Mouse (Mus musculus): ENCODE results near the gene Msi1. TPM values are rescaled to one million over a fixed set of nuclear protein-coding genes. Genes with fewer than 3 reads are reported as not detected.

Msi1 gene
- total and polyA plus RNA-seq, 3 experiments = 3.5 to 5.7 TPM; not detected in 1

- no peaks in the 10 kb centered on the region for H3K27me3 ChIP-seq (ENCODE audit: control insufficient read depth in 1 of 2, insufficient read depth in 2 of 2, low read length in 2 of 2)
- H3K9me3 ChIP-seq (replicated peaks; ENCODE audit: insufficient read depth, low read length) = no peaks in the 10 kb centered on the region
- H3K9ac ChIP-seq (ENCODE audit: control insufficient read depth, low read depth, low read length, poor library complexity, severe bottlenecking) = no peak overlapping the region
- no peak overlapping the region for H3K4me3 ChIP-seq (ENCODE audit: control insufficient read depth in 1 of 2, insufficient read depth in 1 of 2, low read depth in 2 of 2, low read length in 2 of 2)
- no peak for DNase-seq (ENCODE audit: low read depth, low spot score)
- no peaks in the 10 kb centered on the region for H3K4me1 ChIP-seq (ENCODE audit: control insufficient read depth in 1 of 2, insufficient read depth in 2 of 2, low read length in 2 of 2)
- TF ChIP-seq POLR2AphosphoS2 (IDR thresholded peaks at IDR 0.05; ENCODE audit: low read length) (no peak), HCFC1 (IDR thresholded peaks at IDR 0.05; ENCODE audit: low read depth, low read length) (no peak), TAL1 (IDR thresholded peaks at IDR 0.05; ENCODE audit: low read length) (no peak), GATA1 (IDR thresholded peaks at IDR 0.05; ENCODE audit: low read depth, low read length) (no peak), ZMIZ1 (IDR thresholded peaks at IDR 0.05; ENCODE audit: low read depth, low read length) (no peak), ZKSCAN1 (IDR thresholded peaks at IDR 0.05; ENCODE audit: low read depth, low read length) (no peak), JUND (IDR thresholded peaks at IDR 0.05; ENCODE audit: low read depth, low read length) (no peak), MAFK (IDR thresholded peaks at IDR 0.05; ENCODE audit: borderline replicate concordance, low read depth, low read length) (no peak), MXI1 (IDR thresholded peaks at IDR 0.05; ENCODE audit: low read depth, low read length) (no peak), USF1 (IDR thresholded peaks at IDR 0.05; ENCODE audit: low read depth, low read length) (no peak), NRF1 (IDR thresholded peaks at IDR 0.05; ENCODE audit: insufficient read depth, low read depth, low read length, poor library complexity, severe bottlenecking) (no peak), BHLHE40 (IDR thresholded peaks at IDR 0.05; ENCODE audit: borderline replicate concordance, low read depth, low read length) (no peak), E2F4 (IDR thresholded peaks at IDR 0.05; ENCODE audit: borderline replicate concordance, low read depth, low read length) (no peak), MAX (IDR thresholded peaks at IDR 0.05; ENCODE audit: low read length) (no peak), USF2 (IDR thresholded peaks at IDR 0.05; ENCODE audit: borderline replicate concordance in 1 of 2, insufficient read depth in 1 of 2, low read depth in 1 of 2, low read length in 2 of 2) (no peak), ETS1 (IDR thresholded peaks at IDR 0.05; ENCODE audit: low read depth, low read length) (no peak), KAT2A (conservative IDR thresholded peaks at IDR 0.05; ENCODE audit: low read depth, low read length) (no peak), ZNF384 (IDR thresholded peaks at IDR 0.05; ENCODE audit: low read depth, low read length) (no peak), RCOR1 (IDR thresholded peaks at IDR 0.05; ENCODE audit: low read depth, low read length) (no peak), MEF2A (IDR thresholded peaks at IDR 0.05; ENCODE audit: extremely low read depth, insufficient replicate concordance, low read depth, low read length, poor library complexity, severe bottlenecking) (no peak)
- H3K36me3 ChIP-seq (ENCODE audit: control insufficient read depth in 1 of 2, insufficient read depth in 2 of 2, low read length in 2 of 2) = no peaks in the 10 kb centered on the region
- H3K27ac ChIP-seq (ENCODE audit: control insufficient read depth, low read depth, low read length) = no peak overlapping the region
- H3K79me2 ChIP-seq (ENCODE audit: control insufficient read depth, insufficient read depth, low read length, poor library complexity) = no peaks in the 10 kb centered on the region
These were observed 50.2 kb downstream of the Msi1 start for GRCm38 (mm10) chr5:115479561-115479960.

- no peak for DNase-seq (ENCODE audit: low read depth, low spot score)
- H3K4me1 ChIP-seq (ENCODE audit: control insufficient read depth in 1 of 2, insufficient read depth in 2 of 2, low read length in 2 of 2) = no peaks in the 10 kb centered on the region
- no peaks in the 10 kb centered on the region for H3K9me3 ChIP-seq (replicated peaks; ENCODE audit: insufficient read depth, low read length)
- H3K36me3 ChIP-seq (ENCODE audit: control insufficient read depth in 1 of 2, insufficient read depth in 2 of 2, low read length in 2 of 2) = no peaks in the 10 kb centered on the region
- no peaks in the 10 kb centered on the region for H3K79me2 ChIP-seq (ENCODE audit: control insufficient read depth, insufficient read depth, low read length, poor library complexity)
- H3K9ac ChIP-seq (ENCODE audit: control insufficient read depth, low read depth, low read length, poor library complexity, severe bottlenecking) = no peak overlapping the region
- no peak overlapping the region for H3K4me3 ChIP-seq (ENCODE audit: control insufficient read depth in 1 of 2, insufficient read depth in 1 of 2, low read depth in 2 of 2, low read length in 2 of 2)
- no peak overlapping the region for H3K27ac ChIP-seq (ENCODE audit: control insufficient read depth, low read depth, low read length)
- no peaks in the 10 kb centered on the region for H3K27me3 ChIP-seq (ENCODE audit: control insufficient read depth in 1 of 2, insufficient read depth in 2 of 2, low read length in 2 of 2)
- TF ChIP-seq HCFC1 (IDR thresholded peaks at IDR 0.05; ENCODE audit: low read depth, low read length) (no peak), ELF1 (IDR thresholded peaks at IDR 0.05; ENCODE audit: low read depth, low read length) (no peak), SIN3A (IDR thresholded peaks at IDR 0.05; ENCODE audit: low read length) (no peak), SMC3 (IDR thresholded peaks at IDR 0.05; ENCODE audit: low read depth, low read length) (no peak), UBTF (IDR thresholded peaks at IDR 0.05; ENCODE audit: borderline replicate concordance, insufficient read depth, low read depth, low read length) (no peak), KAT2A (conservative IDR thresholded peaks at IDR 0.05; ENCODE audit: low read depth, low read length) (no peak), ZKSCAN1 (IDR thresholded peaks at IDR 0.05; ENCODE audit: low read depth, low read length) (no peak), BHLHE40 (IDR thresholded peaks at IDR 0.05; ENCODE audit: borderline replicate concordance, low read depth, low read length) (no peak), RAD21 (IDR thresholded peaks at IDR 0.05; ENCODE audit: low read depth, low read length) (no peak), CHD1 (IDR thresholded peaks at IDR 0.05; ENCODE audit: low read depth, low read length) (no peak), MYC (IDR thresholded peaks at IDR 0.05; ENCODE audit: low read depth, low read length) (no peak), POLR2AphosphoS5 (IDR thresholded peaks at IDR 0.05; ENCODE audit: borderline replicate concordance, low read depth, low read length) (no peak), NELFE (IDR thresholded peaks at IDR 0.05; ENCODE audit: low read depth, low read length) (no peak), POLR2AphosphoS2 (IDR thresholded peaks at IDR 0.05; ENCODE audit: low read length) (no peak), MXI1 (IDR thresholded peaks at IDR 0.05; ENCODE audit: low read depth, low read length) (no peak)
These were observed 50.7 kb downstream of the Msi1 start for GRCm38 (mm10) chr5:115480101-115480500.

Data from MEL (cell line).